Mouse (Mus musculus) naive thymus-derived CD4-positive, alpha-beta T cell, adult 5 months (primary cell): Measurements from ENCODE around the gene Gm4450. TPM values are rescaled to one million over a fixed set of nuclear protein-coding genes. Genes with fewer than 3 reads are reported as not detected.

Experiments used
- polyA plus RNA-seq: library from polyadenylated mRNA; unstranded; fragments of 100-300 nt; shearing (Covaris generic); gene quantifications from one replicate; pipeline ENCODE4 v1.2.1, GENCODE M21; 2017

The Gm4450 gene
- polyA plus RNA-seq: not detected

GRCm38 (mm10) chr3:98457026-98457425 lies at the start of gene Gm4450:
Gm4450 (minus strand) TSS chr3:98457126.

Other genes starting within 250 kb of the Gm4450 start
- not detected for gene Reg4, start 235.0 kb downstream of the Gm4450 start, polyA plus RNA-seq
- gene Hmgcs2, start 176.7 kb downstream of the Gm4450 start, polyA plus RNA-seq: not detected
- gene Phgdh, start 117.1 kb downstream of the Gm4450 start, polyA plus RNA-seq: 90.5 TPM
- gene Zfp697, start 74.7 kb downstream of the Gm4450 start, polyA plus RNA-seq: not detected
- gene Hsd3b4, start 53.4 kb upstream of the Gm4450 start, polyA plus RNA-seq: not detected
- not detected for gene Gm10681, start 131.7 kb upstream of the Gm4450 start, polyA plus RNA-seq
- not detected for gene Hsd3b5, start 173.1 kb upstream of the Gm4450 start, polyA plus RNA-seq